9 mouse cellular contexts compared by ENCODE assay signal in the genomic region with DNA sequence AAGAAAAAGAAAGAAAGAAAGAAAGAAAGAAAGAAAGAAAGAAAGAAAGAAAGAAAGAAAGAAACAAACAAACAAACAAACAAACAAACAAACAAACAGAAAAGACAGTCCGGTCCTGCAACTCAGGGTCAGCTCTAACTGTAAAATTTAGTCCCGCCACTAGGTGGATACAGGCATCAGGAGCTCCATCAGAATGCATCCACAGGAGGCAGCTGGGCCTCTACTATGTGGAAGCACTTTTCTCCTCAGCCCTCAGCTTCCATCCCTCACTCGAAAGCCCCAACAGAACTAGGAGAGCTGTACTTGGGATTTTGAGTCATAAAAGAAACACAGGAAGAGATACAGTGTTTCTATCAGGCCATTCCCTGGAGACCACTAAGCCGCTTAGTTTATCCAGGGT. TPM values are rescaled to one million over a fixed set of nuclear protein-coding genes. Genes with fewer than 3 reads are reported as not detected.
DNase-seq lines count a peak whose midpoint lies in the region; ATAC-seq lines count a peak whose summit lies in the region.
"Had no signal": no experiment of that assay in that cellular context is flagged by ENCODE, and none has a peak within 500 bp of the region (broad histone marks: within the 10 kb centered on the region; RNA-seq: fewer than 3 reads in every experiment).

No protein-coding gene starts in this region.

- H3K27ac ChIP-seq in intestine, embryonic 16.5 days (ENCODE audit: low read length), result no peak overlapping the region
- H3K27ac ChIP-seq in liver, embryonic 12.5 days, result no peak overlapping the region
- H3K27ac ChIP-seq: hindbrain, embryonic 15.5 days had no signal

- peak; percentile 46; the same call in 1 of the 2 replicates for ATAC-seq in intestine, embryonic 16.5 days
- peak; percentile 50; the same call in 1 of the 2 replicates for ATAC-seq in liver, embryonic 12.5 days

- H3K27me3 ChIP-seq in intestine, embryonic 16.5 days (replicated peaks; ENCODE audit: control insufficient read depth, insufficient read depth, low read length), result no peaks in the 10 kb centered on the region
- H3K27me3 ChIP-seq in liver, embryonic 12.5 days (replicated peaks), result no peaks in the 10 kb centered on the region
- H3K27me3 ChIP-seq: hindbrain, embryonic 15.5 days had no signal

- H3K9ac ChIP-seq in intestine, embryonic 16.5 days (ENCODE audit: low read depth, low read length), result no peak overlapping the region
- H3K9ac ChIP-seq in liver, embryonic 12.5 days, result no peak overlapping the region
- H3K9ac ChIP-seq: hindbrain, embryonic 15.5 days had no signal

- 0 out of 2 replicates have a peak, but pooled peaks cover 4% of the 10 kb centered on the region for H3K36me3 ChIP-seq in intestine, embryonic 16.5 days (ENCODE audit: control insufficient read depth, insufficient read depth, low read length)
- H3K36me3 ChIP-seq in liver, embryonic 12.5 days, result peaks cover 19% of the 10 kb centered on the region

- no peaks in the 10 kb centered on the region for H3K4me1 ChIP-seq in intestine, embryonic 16.5 days (ENCODE audit: control insufficient read depth, insufficient read depth, low read length)
- H3K4me1 ChIP-seq in liver, embryonic 12.5 days, result peaks cover 34% of the 10 kb centered on the region

- WGBS in intestine, embryonic 16.5 days, result 39% methylated on average over 4 of the region's 4 CpGs
- 46% methylated on average over 4 of the region's 4 CpGs for WGBS in liver, embryonic 12.5 days (ENCODE audit: insufficient replicate concordance)

- no peaks in the 10 kb centered on the region for H3K9me3 ChIP-seq in intestine, embryonic 16.5 days (ENCODE audit: control insufficient read depth, low read length)
- no peaks in the 10 kb centered on the region for H3K9me3 ChIP-seq in liver, embryonic 12.5 days (replicated peaks)
- H3K9me3 ChIP-seq: hindbrain, embryonic 15.5 days had no signal

- no peak overlapping the region for H3K4me2 ChIP-seq in intestine, embryonic 16.5 days (ENCODE audit: low read depth, low read length)
- no peak overlapping the region for H3K4me2 ChIP-seq in liver, embryonic 12.5 days
- H3K4me2 ChIP-seq: hindbrain, embryonic 15.5 days had no signal

- peak; percentile 81 for DNase-seq in CD4-positive, CD25-positive, alpha-beta regulatory T cell, adult 2 months (ENCODE audit: low read depth, low spot score)
- DNase-seq in Muller cell, postnatal 12 days (ENCODE audit: inconsistent ontology term), result peak; percentile 30
- DNase-seq in cerebellum, adult 9-11 months, result peak; percentile 59
- peak; percentile 46 to 47 for DNase-seq in gastrocnemius, adult 8-10 months (ENCODE audit: low spot score in 2 of 2)
- peak; percentile 79 for DNase-seq in retina, postnatal 1 day
- peak; percentile 45 to 56 for DNase-seq in urinary bladder, postnatal 36 days (ENCODE audit: low spot score in 2 of 2)

- H3K4me3 ChIP-seq in intestine, embryonic 16.5 days (ENCODE audit: low read length), result no peak overlapping the region
- H3K4me3 ChIP-seq in liver, embryonic 12.5 days, result no peak overlapping the region
- H3K4me3 ChIP-seq: hindbrain, embryonic 15.5 days had no signal

RNA-seq across cellular contexts. Expression of a gene that starts 14.2 kb away (rescaled TPM):
- 10 to 100 TPM; 20.9 to 28.8 (median 27.0) TPM for total RNA-seq in gastrocnemius, adult 8-10 months (2022)
- 121 and 129 TPM in 2 replicates for polyA plus RNA-seq in intestine, embryonic 16.5 days (2015; fragmentation: Nextera tagmentation; extraction: Ambion mirVana)
- polyA plus RNA-seq in liver, embryonic 12.5 days (2016; fragmentation: Nextera tagmentation; extraction: Ambion mirVana), result 99.5 and 101 TPM in 2 replicates

Comparison
In these comparisons a context has a peak if more than half of its experiments do, and no peak if none do; other contexts are left out.
1. DNase-seq: peak in every context shown above with its lines; median percentile 81 in CD4-positive, CD25-positive, alpha-beta regulatory T cell, adult 2 months; 79 in retina, postnatal 1 day; 59 in cerebellum, adult 9-11 months; 50 in urinary bladder, postnatal 36 days; 46 in gastrocnemius, adult 8-10 months; 30 in Muller cell, postnatal 12 days.